Mouse (Mus musculus) megakaryocyte, adult 5-6 weeks (primary cell): ENCODE results near the gene Fbxw7. TPM values are rescaled to one million over a fixed set of nuclear protein-coding genes. Genes with fewer than 3 reads are reported as not detected.
A peak's percentile ranks its signal among the peaks of the same experiment; 100 is the strongest.

Experiments
- ATAC-seq: 2 replicates; pipeline ENCODE4 v1.8.0; 2016; ENCODE audit warnings: mild to moderate bottlenecking, inconsistent platforms; ENCODE audit not compliant: poor library complexity, severe bottlenecking
- total RNA-seq, 2 experiments: library from RNA; stranded (forward) in 1 of 2; stranded (reverse) in 1 of 2; fragments of 153-499, 151-499 nt in 1 of 2; fragments of 221-1000, 200-1000 nt in 1 of 2; gene quantifications; 2 replicates each; pipeline versions ENCODE4 v1.2.3 to v1.2.4; 2015 to 2017

Gene Fbxw7
- total RNA-seq, 2 experiments from 2014 or later, result 8.2 to 18.7 TPM

GRCm38 (mm10) chr3:84883817-84884483 is 68.9 kb downstream of the Fbxw7 start:
- ATAC-seq, result peak; percentile 93

- ATAC-seq, result no peak
Measured at GRCm38 (mm10) chr3:84889648-84890047, 74.6 kb downstream of the Fbxw7 start.

GRCm38 (mm10) chr3:84890983-84891382 is 75.9 kb downstream of the Fbxw7 start:
- no peak for ATAC-seq

- ATAC-seq, result no peak
Measured at GRCm38 (mm10) chr3:84897952-84898351, 82.9 kb downstream of the Fbxw7 start.

GRCm38 (mm10) chr3:84906528-84906927 is 91.5 kb downstream of the Fbxw7 start:
- ATAC-seq, result peak; percentile 60; the same call in 1 of the 2 replicates

- no peak for ATAC-seq
Measured at GRCm38 (mm10) chr3:84914284-84914683, 99.2 kb downstream of the Fbxw7 start.

GRCm38 (mm10) chr3:84917903-84918679 is 103.0 kb downstream of the Fbxw7 start:
- peak; percentile 51 for ATAC-seq

- peak; percentile 88 for ATAC-seq
Measured at GRCm38 (mm10) chr3:84921704-84922420, 106.8 kb downstream of the Fbxw7 start.

GRCm38 (mm10) chr3:84923256-84923655 is 108.2 kb downstream of the Fbxw7 start:
- ATAC-seq, result no peak

- ATAC-seq, result no peak
Measured at GRCm38 (mm10) chr3:84923670-84924069, 108.6 kb downstream of the Fbxw7 start.

- no peak for ATAC-seq
Measured at GRCm38 (mm10) chr3:84925229-84925628, 110.2 kb downstream of the Fbxw7 start.

- ATAC-seq, result no peak
Measured at GRCm38 (mm10) chr3:84926140-84926539, 111.1 kb downstream of the Fbxw7 start.

GRCm38 (mm10) chr3:84927168-84927794 is 112.2 kb downstream of the Fbxw7 start:
- ATAC-seq, result no peak

GRCm38 (mm10) chr3:84927901-84928300 is 112.8 kb downstream of the Fbxw7 start:
- peak; percentile 40; the same call in 1 of the 2 replicates for ATAC-seq

- no peak for ATAC-seq
Measured at GRCm38 (mm10) chr3:84929171-84929570, 114.1 kb downstream of the Fbxw7 start.

- no peak for ATAC-seq
Measured at GRCm38 (mm10) chr3:84930683-84931082, 115.6 kb downstream of the Fbxw7 start.

- no peak for ATAC-seq
Measured at GRCm38 (mm10) chr3:84935729-84936128, 120.7 kb downstream of the Fbxw7 start.

GRCm38 (mm10) chr3:84936252-84936651 is 121.2 kb downstream of the Fbxw7 start:
- ATAC-seq, result no peak

- no peak for ATAC-seq
Measured at GRCm38 (mm10) chr3:84936956-84937355, 121.9 kb downstream of the Fbxw7 start.

GRCm38 (mm10) chr3:84937360-84938355 is 122.6 kb downstream of the Fbxw7 start:
- 0 out of 2 replicates have a peak, but pooled peaks have one; percentile 24 for ATAC-seq
